Mouse (Mus musculus): ENCODE measurements at regions not wholly inside any gene's neighbourhood (a gene's known extent, or its start where the extent isn't known, plus 50 kb on each side); places are given as distances from the start of the nearest gene placed in this dataset.

GRCm38 (mm10) chr9:14185681-14186080, 89.2 kb upstream of the Sesn3 start:
- no peak for DNase-seq

GRCm38 (mm10) chr9:14187753-14188152, 87.1 kb upstream of the Sesn3 start:
- no peak for DNase-seq

GRCm38 (mm10) chr9:14188504-14188903, 86.4 kb upstream of the Sesn3 start:
- DNase-seq, result no peak

- no peak for DNase-seq
Measured at GRCm38 (mm10) chr9:14190660-14191059, 84.2 kb upstream of the Sesn3 start.

- DNase-seq, result no peak
Measured at GRCm38 (mm10) chr9:14194748-14195147, 80.1 kb upstream of the Sesn3 start.

- no peak for DNase-seq
Measured at GRCm38 (mm10) chr9:14199116-14199515, 75.8 kb upstream of the Sesn3 start.

- no peak for DNase-seq
Measured at GRCm38 (mm10) chr9:14199983-14200700, 74.7 kb upstream of the Sesn3 start.

- DNase-seq, result no peak
Measured at GRCm38 (mm10) chr9:14200852-14201251, 74.0 kb upstream of the Sesn3 start.

GRCm38 (mm10) chr9:14202551-14203306, 72.1 kb upstream of the Sesn3 start:
- DNase-seq, result no peak

- no peak for DNase-seq
Measured at GRCm38 (mm10) chr9:14203307-14203695, 71.6 kb upstream of the Sesn3 start.

GRCm38 (mm10) chr9:14203768-14204416, 71.0 kb upstream of the Sesn3 start:
- DNase-seq, result no peak

GRCm38 (mm10) chr9:14204817-14205216, 70.0 kb upstream of the Sesn3 start:
- DNase-seq, result no peak

GRCm38 (mm10) chr9:14206838-14207560, 67.9 kb upstream of the Sesn3 start:
- no peak for DNase-seq

- DNase-seq, result no peak
Measured at GRCm38 (mm10) chr9:14207561-14207936, 67.3 kb upstream of the Sesn3 start.

GRCm38 (mm10) chr9:14213283-14213682, 61.6 kb upstream of the Sesn3 start:
- no peak for DNase-seq

GRCm38 (mm10) chr9:14215171-14215782, 59.6 kb upstream of the Sesn3 start:
- no peak for DNase-seq

- no peak for DNase-seq
Measured at GRCm38 (mm10) chr9:14215961-14216360, 58.9 kb upstream of the Sesn3 start.

- no peak for DNase-seq
Measured at GRCm38 (mm10) chr9:14222936-14223335, 51.9 kb upstream of the Sesn3 start.
